Mouse (Mus musculus) heart, adult 9 months (tissue): Measurements from ENCODE around the gene Atp5g1.
"Not testable (repeated sequence)": the region's sequence is repeated elsewhere in the genome, so short reads cannot be mapped to it uniquely, and the experiment has no call there.

ENCODE experiments used
- DNase-seq, 2 experiments: peaks; one replicate each; pipeline ENCODE4 v3.0.0; 2022; ENCODE audit warnings: low spot score in 2 of 2

The Atp5g1 gene

GRCm38 (mm10) chr11:96075509-96076220 is at the start of gene Atp5g1:
TSS of gene Atp5g1 (minus strand) at chr11:96075670.
- DNase-seq: peak; percentile 100

- DNase-seq: no peak
These were observed 48.8 kb upstream of the Atp5g1 start for GRCm38 (mm10) chr11:96124052-96124914.

GRCm38 (mm10) chr11:96122806-96123205 is 47.3 kb upstream of the Atp5g1 start:
- DNase-seq: not testable (repeated sequence)

- no peak for DNase-seq
These were observed 43.9 kb upstream of the Atp5g1 start for GRCm38 (mm10) chr11:96119401-96119800.

- DNase-seq: not testable (repeated sequence)
These were observed 41.5 kb upstream of the Atp5g1 start for GRCm38 (mm10) chr11:96116925-96117324.

- no peak for DNase-seq
These were observed 40.6 kb upstream of the Atp5g1 start for GRCm38 (mm10) chr11:96116116-96116515.

- no peak for DNase-seq
These were observed 39.9 kb upstream of the Atp5g1 start for GRCm38 (mm10) chr11:96115416-96115815.

GRCm38 (mm10) chr11:96114077-96114476 is 38.6 kb upstream of the Atp5g1 start:
- DNase-seq: no peak

- DNase-seq: no peak
These were observed 36.3 kb upstream of the Atp5g1 start, which contains the start of gene Calcoco2 for GRCm38 (mm10) chr11:96111751-96112150. TSS of gene Calcoco2 (minus strand) at chr11:96111964.

GRCm38 (mm10) chr11:96110950-96111349 is 35.5 kb upstream of the Atp5g1 start:
- not testable (repeated sequence) for DNase-seq

- no peak for DNase-seq
These were observed 32.9 kb upstream of the Atp5g1 start for GRCm38 (mm10) chr11:96108376-96108775.

GRCm38 (mm10) chr11:96093361-96093760 is 17.9 kb upstream of the Atp5g1 start:
- DNase-seq: peak in 1 of 2 experiments; percentile 48

GRCm38 (mm10) chr11:96092674-96093291 is 17.3 kb upstream of the Atp5g1 start:
- DNase-seq: peak in 1 of 2 experiments; percentile 50

GRCm38 (mm10) chr11:96091073-96091472 is 15.6 kb upstream of the Atp5g1 start:
- no peak for DNase-seq

GRCm38 (mm10) chr11:96087981-96088380 is 12.5 kb upstream of the Atp5g1 start:
- no peak for DNase-seq

- DNase-seq: no peak
These were observed 7.2 kb upstream of the Atp5g1 start for GRCm38 (mm10) chr11:96082682-96083081.

- no peak for DNase-seq
These were observed 5.3 kb upstream of the Atp5g1 start for GRCm38 (mm10) chr11:96080736-96081135.

GRCm38 (mm10) chr11:96076221-96077105 is 993 bp upstream of the Atp5g1 start:
- DNase-seq: no peak

- DNase-seq: no peak
These were observed 327 bp downstream of the Atp5g1 start for GRCm38 (mm10) chr11:96075177-96075508.

- peak in 1 of 2 experiments; percentile 21 for DNase-seq
These were observed 906 bp downstream of the Atp5g1 start for GRCm38 (mm10) chr11:96074351-96075176.
